Mouse (Mus musculus) macrophage (primary cell): Measurements from ENCODE around the gene Kcnq1. TPM values are rescaled to one million over a fixed set of nuclear protein-coding genes. Genes with fewer than 3 reads are reported as not detected.

ENCODE experiments used
- H3K27ac ChIP-seq: fragments of 350-480 bp; formaldehyde crosslinking; 2 replicates; pipeline ENCODE4 v1.9.0; 2021
- H3K36me3 ChIP-seq: fragments of 350-480 bp; formaldehyde crosslinking; 2 replicates; pipeline ENCODE4 v1.9.0; 2021; ENCODE audit errors: inconsistent target
- H3K4me3 ChIP-seq: fragments of 350-480 bp; formaldehyde crosslinking; 2 replicates; pipeline ENCODE4 v1.9.0; 2021; ENCODE audit errors: inconsistent target
- H3K79me2 ChIP-seq: fragments of 350-480 bp; formaldehyde crosslinking; 2 replicates; pipeline ENCODE4 v1.9.0; 2021; ENCODE audit errors: inconsistent target
- WGBS: methylation state at CpG from one replicate; pipeline ENCODE4 v1.1.7; 2026; ENCODE audit warnings: inconsistent platforms; ENCODE audit not compliant: missing documents; 5-methylcytosine and 5-hydroxymethylcytosine counted together
- polyA plus RNA-seq: library from polyadenylated mRNA; stranded (reverse); fragments of 250-400 nt; gene quantifications from 3 replicates; pipeline ENCODE4 v1.2.4, GENCODE M21; 2018; ENCODE audit warnings: inconsistent platforms

Gene Kcnq1
- polyA plus RNA-seq, 1 experiment from 2014 or later = 0.07 TPM

DNA sequence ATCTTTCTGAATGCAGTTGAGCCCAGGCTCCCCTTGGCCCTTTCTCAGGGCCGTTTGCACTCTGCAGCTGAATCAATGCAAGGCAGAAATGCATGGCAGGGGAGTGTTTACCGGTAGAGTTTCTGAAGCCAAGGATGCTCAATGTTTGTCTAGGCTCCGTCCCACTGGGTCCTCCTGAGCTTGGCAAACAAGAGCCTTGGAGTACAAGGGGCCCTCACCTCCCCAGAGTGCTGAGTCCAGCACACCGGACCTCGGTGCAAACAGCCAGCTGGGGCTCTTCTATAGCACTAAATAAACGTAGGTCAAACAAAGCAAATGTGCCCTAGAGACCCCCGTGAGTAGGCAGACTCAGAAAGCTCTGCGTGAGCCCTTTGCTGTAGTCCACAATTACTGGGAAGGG, 226.9 kb downstream of the Kcnq1 start:
- 88% methylated on average over 8 of the region's 8 CpGs for WGBS
- Histone ChIP-seq H3K36me3 (no peaks in the 10 kb centered on the region), H3K4me3 (no peak overlapping the region), H3K27ac (no peak overlapping the region), H3K79me2 (no peaks in the 10 kb centered on the region)

DNA sequence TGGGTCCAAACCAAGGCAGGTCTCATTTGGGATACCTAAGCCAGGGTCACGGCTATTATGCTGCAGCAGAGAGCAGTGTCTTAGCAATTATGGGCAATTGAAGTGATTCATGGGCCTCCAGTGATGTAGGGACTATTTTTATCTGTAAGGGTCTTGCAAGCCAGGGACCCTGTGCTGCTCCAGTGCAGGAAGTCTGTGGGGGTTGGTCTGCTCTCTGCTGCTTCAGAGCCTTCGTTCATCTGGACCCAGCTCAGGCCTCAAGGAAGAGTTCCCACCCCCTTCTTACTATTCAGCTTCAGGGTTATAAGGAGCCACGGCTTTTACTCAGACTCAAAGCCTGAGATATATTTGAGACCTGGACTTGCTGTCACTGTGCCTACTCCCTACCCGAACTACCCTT, 227.4 kb downstream of the Kcnq1 start:
- no peak overlapping the region for H3K4me3 ChIP-seq
- no peaks in the 10 kb centered on the region for H3K79me2 ChIP-seq
- WGBS = 77% methylated on average over 4 of the region's 4 CpGs
- no peaks in the 10 kb centered on the region for H3K36me3 ChIP-seq
- no peak overlapping the region for H3K27ac ChIP-seq

DNA sequence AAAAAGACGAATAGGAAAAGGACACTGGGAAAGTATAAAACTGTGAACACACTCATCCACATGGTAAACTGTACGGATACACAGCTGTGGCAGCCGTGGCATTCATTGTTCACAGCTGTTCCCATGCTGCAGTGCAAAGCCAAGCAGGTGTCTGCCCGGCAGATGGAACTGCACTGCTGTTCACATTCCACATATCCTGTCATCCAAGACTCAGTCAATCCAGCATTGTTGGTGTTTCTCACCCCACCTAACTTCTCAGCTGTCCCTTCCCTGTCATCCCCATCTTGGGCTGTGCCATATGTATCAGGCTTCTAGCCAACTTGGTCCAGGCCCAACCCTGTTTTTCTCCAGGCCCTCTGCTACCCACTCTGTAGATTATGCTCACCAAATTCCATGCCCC, 232.5 kb downstream of the Kcnq1 start:
- WGBS = 96% methylated on average over 4 of the region's 4 CpGs
- no peaks in the 10 kb centered on the region for H3K36me3 ChIP-seq
- H3K79me2 ChIP-seq = no peaks in the 10 kb centered on the region
- no peak overlapping the region for H3K4me3 ChIP-seq
- no peak overlapping the region for H3K27ac ChIP-seq

DNA sequence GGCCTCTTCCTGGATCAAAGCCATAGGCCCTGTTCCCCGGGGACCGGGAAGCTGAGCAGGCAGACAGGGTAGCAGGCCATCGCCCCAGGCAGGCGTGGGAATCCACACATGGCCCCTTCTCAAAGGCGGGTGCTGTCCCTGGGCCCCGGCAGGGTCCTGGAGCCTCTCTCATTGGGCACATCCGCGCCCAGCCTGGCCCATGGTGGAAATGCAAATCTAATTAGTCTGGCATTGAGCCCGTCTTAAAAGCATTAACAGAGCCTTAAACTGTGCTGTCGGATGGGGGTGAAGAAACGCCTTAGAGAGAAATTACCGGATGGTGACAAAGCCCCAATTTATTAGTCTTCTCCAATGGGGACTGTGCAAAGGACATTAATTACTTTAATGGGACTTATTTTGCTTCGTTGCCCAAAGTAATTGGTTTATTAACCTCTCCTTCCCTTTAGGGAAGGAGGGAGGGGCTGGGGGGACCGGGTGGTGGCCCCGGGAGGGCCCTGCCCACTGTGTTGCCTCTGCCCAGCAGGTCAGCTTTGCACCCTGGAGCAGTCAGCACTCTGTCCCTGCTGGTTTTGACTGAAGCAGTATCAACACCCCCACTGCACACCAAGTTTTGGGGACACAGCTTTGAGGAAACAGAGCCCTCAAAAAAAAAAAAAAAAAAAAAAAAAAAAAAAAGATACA, 234.6 kb downstream of the Kcnq1 start:
- Histone ChIP-seq H3K36me3 (no peaks in the 10 kb centered on the region), H3K4me3 (no peak overlapping the region), H3K27ac (no peak overlapping the region), H3K79me2 (no peaks in the 10 kb centered on the region)
- 92% methylated on average over 15 of the region's 15 CpGs for WGBS

DNA sequence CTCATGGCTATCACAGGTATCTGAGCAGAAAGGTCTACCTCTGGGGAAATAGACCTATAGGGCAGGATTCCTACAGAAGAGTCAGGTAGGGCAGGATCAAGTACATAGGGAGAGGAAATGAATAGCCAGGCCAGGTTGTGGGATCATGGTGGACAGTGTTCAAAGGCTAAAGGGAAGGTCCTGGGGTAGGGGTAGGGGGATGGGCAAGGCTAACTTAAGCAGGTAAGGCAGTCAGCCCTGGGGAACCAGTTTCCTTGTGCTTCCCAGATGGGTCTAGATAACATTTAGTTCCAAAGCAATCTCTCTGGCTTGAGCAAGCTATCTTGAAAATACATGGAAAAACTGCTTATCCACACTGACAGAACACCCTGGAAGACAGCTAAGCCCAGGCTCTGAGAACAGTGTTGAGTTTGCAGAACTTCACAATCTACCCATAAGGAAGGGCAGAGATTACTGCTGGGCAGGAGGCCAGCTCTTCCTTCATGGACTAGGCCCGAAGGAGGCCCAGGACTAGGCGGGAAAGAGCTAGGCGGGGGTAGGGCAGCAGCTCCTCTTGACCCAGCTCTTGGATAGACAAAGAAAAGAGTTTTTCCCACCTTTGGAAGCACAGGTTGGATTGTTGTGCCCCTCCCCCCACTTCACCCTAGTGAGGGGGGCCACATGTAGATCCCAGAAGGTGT, 235.3 kb downstream of the Kcnq1 start:
- 94% methylated on average over 3 of the region's 3 CpGs for WGBS
- Histone ChIP-seq H3K36me3 (no peaks in the 10 kb centered on the region), H3K79me2 (no peaks in the 10 kb centered on the region), H3K27ac (no peak overlapping the region), H3K4me3 (no peak overlapping the region)

DNA sequence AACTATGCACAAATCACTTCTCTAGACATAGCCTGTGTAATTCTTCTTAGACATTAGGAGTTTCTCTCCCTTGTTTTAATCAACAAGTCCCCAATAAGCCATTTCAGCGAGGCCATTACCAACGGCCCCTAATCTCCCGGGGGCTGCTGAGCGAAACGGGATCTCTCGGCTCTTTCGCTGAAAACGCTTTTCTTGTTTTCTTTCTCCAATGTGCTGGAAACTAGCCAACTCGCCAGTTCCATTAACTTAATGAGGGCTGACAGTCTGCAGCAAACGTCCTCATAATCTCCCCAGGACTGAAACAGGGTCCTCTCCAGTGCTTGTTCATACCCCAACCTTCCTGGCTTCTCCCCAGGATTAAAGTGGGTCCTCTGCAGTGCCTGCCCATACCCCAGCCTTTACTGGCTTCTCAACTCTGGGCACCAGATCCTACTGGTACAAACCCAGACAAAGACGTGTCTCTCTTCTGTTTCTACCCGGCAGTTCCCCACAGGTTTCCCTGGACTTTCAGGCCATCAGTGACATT, 237.7 kb downstream of the Kcnq1 start:
- Histone ChIP-seq H3K79me2 (no peaks in the 10 kb centered on the region), H3K36me3 (no peaks in the 10 kb centered on the region), H3K27ac (no peak overlapping the region), H3K4me3 (no peak overlapping the region)
- 96% methylated on average over 11 of the region's 12 CpGs for WGBS

DNA sequence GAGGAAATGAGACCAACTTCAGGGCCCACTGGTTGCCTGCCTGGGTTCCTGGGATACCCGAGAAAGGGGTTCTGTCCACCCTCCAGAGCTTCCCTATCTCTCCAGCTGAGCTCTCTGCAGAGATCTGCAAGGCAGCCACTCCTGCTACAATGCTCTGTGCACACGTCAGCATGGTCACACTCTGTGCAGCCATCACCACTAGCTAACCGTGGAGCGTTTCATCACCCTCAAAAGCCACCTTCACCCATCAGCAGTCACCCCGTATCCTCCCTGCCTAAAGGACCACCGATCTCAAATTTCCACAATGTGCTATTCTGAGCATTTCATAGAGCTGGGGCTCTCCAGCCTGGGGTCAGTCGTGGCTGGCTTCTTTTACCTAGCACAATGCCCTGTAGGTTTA, 243.1 kb downstream of the Kcnq1 start:
- WGBS = 88% methylated on average over 7 of the region's 7 CpGs

DNA sequence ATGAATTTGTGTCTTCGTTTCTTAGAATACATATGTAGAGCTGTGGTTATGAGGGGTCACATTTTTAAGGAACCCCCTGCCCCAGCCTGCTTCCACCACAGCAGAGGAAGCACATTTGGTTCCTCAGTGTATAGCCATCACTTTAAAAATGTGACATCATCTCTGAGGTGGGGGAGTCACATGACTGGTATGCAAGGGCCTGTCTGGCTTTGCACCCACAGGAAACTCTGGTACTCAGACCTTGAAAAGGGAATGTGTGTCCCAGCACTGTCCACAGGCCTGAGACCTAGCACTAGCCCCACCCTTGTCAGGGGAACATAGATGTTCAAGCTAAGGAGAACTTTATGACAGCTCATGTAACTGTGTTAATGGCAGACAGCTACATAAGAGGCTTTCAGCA, 243.7 kb downstream of the Kcnq1 start:
- Histone ChIP-seq H3K36me3 (no peaks in the 10 kb centered on the region), H3K4me3 (no peak overlapping the region), H3K79me2 (no peaks in the 10 kb centered on the region), H3K27ac (no peak overlapping the region)
- 14% methylated on average over 1 of the region's 1 CpGs for WGBS

More for the DNA sequence above, 243.1 kb downstream of the Kcnq1 start:
- no peaks in the 10 kb centered on the region for H3K36me3 ChIP-seq
- no peak overlapping the region for H3K27ac ChIP-seq
- no peaks in the 10 kb centered on the region for H3K79me2 ChIP-seq
- H3K4me3 ChIP-seq = no peak overlapping the region

DNA sequence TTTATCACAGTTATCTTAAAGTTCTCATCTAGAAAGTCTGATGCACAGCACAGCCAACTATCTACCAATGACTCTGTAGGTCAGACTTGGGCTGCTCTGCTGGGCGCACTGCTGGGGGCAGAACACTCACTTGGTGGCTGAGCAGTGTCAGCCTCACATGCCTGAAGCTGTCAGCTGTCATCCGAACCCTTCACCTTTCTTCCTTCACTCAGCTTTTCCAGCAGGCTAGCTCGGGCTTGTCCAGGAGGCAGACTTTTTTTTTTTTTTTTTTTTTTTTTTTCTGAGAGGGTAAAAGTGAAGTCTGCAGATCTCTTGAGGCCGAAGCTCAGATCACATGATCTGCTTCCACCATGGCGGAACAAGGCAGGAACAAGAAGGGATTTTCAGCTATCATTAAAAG, 249.7 kb downstream of the Kcnq1 start:
- 94% methylated on average over 4 of the region's 5 CpGs for WGBS
- no peak overlapping the region for H3K4me3 ChIP-seq
- H3K27ac ChIP-seq = no peak overlapping the region
- no peaks in the 10 kb centered on the region for H3K36me3 ChIP-seq
- no peaks in the 10 kb centered on the region for H3K79me2 ChIP-seq

DNA sequence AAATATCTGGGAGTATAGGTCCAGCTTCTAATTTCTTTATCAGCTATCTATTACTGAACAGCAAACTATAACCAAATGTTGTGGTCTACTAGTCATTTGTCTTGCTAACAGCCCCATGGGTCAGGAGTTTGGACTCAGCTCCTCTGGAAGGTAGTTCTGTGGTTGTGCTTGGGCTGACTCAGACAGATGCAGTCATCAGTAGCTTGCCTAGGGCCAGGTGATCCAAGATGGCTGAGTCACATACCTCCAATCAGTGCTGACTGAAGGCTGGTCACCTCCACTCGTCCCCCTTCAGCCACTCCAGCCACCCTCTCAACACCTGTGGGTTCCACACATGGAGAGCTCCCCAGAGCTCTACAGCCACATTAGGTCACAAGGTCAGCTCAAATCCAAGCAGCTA, 250.9 kb downstream of the Kcnq1 start:
- WGBS = 67% methylated on average over 1 of the region's 1 CpGs
- Histone ChIP-seq H3K79me2 (no peaks in the 10 kb centered on the region), H3K36me3 (no peaks in the 10 kb centered on the region), H3K27ac (no peak overlapping the region), H3K4me3 (no peak overlapping the region)

DNA sequence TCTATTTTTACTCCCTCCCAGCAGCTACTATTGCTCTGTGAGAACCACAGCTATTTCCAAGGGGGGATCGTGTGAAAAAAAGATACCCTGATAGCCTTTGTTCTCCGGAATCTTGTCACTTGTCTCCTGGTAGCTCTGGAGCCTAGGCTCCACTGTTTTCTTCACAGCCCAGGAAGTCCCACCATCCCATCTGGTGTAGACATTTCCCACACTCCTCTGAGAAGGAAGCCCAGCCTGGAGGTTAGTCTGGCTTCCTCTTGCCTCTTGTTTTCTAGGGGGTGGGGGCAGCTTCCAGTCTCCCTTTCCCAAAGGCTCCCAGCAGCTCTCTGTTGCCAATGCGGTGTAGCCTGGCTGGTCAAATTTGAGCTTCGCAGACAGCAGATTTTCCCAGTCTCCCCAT, 251.7 kb downstream of the Kcnq1 start:
- no peaks in the 10 kb centered on the region for H3K79me2 ChIP-seq
- H3K36me3 ChIP-seq = no peaks in the 10 kb centered on the region
- no peak overlapping the region for H3K27ac ChIP-seq
- 92% methylated on average over 4 of the region's 4 CpGs for WGBS
- H3K4me3 ChIP-seq = no peak overlapping the region

DNA sequence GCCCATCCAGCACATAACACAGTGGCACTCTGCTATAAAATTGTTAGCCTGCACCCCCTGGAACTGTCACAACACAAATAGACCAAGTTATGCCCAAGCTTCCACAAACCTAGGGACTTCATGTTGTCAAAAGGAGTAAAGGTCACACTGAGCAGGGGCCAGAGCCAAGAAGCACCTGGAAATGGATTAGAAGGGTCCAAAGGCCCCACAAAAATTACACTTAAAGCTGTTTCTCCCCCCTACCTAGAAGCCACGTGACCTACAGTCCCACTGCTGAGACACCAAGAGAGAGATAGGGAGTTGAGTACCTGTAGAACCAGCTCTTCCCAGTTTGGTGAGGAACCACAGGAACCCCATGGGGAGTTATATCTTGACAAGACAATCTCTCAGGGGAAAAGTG, 253.6 kb downstream of the Kcnq1 start:
- no peaks in the 10 kb centered on the region for H3K79me2 ChIP-seq
- H3K27ac ChIP-seq = no peak overlapping the region
- H3K36me3 ChIP-seq = no peaks in the 10 kb centered on the region
- 85% methylated on average over 1 of the region's 1 CpGs for WGBS
- no peak overlapping the region for H3K4me3 ChIP-seq

DNA sequence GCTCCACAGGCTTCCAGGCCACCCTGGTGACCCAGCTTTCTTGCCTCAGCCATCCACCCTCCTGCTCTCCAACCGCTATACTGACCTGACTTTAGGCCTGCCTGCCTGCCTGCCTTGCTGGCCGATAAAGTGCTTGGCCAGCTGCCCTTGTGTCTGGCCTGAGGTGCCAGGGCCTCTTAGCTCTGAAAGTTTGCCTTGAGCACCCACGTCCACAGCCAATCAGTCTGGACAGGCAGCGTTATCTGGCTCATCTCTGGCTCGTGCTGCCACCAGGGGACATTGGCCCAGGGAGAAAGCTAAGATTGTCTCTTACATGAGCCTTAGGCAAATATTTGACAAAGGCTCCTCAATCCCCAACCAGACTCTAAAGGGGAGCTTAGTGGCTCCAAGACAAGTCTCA, 254.6 kb downstream of the Kcnq1 start:
- Histone ChIP-seq H3K4me3 (no peak overlapping the region), H3K79me2 (no peaks in the 10 kb centered on the region), H3K36me3 (no peaks in the 10 kb centered on the region), H3K27ac (no peak overlapping the region)
- 89% methylated on average over 5 of the region's 5 CpGs for WGBS

DNA sequence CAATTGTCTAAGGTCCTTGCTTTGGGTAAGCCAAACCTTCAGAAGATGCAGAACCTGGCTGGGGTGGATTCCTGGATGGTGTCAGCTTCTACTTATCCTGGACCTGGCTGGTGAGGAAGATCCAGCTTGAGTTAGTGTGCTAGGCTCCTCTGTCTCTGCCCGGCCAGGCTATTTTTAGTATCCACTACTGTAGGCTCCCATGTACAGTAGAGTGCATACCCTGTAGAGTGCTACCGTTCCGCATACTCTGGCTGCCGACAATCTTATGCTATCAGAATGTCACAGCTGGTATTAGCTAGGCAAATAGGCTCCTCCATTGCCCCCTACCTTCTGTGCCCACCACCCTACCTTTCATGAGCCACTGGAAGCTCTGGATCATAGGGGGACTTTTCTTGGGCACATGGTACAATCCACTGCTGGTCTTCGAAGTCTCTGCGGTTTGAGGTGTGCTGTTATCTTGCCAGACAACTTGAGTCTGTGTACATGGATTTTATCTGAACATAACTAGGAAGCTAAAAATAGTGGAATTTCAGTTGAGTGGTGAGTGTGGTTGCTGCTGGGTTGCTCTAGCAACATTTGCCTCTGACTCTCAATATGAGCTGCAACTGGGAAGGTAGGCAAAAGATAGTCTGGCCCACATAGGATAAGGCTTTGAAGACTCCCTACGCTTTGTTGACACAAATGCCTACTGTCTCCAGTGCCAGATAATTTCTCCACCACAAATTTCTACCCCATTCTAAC, 258.1 kb downstream of the Kcnq1 start:
- WGBS = 87% methylated on average over 7 of the region's 7 CpGs
- no peaks in the 10 kb centered on the region for H3K79me2 ChIP-seq
- no peaks in the 10 kb centered on the region for H3K36me3 ChIP-seq
- no peak overlapping the region for H3K27ac ChIP-seq
- H3K4me3 ChIP-seq = no peak overlapping the region
